Mouse (Mus musculus) bone marrow macrophage, adult 2 months (primary cell): ENCODE results near the gene Olfr695.

Source experiments
- CTCF ChIP-seq: IDR thresholded peaks from 2 replicates; pipeline ENCODE4 v1.5.1; 2012; ENCODE audit warnings: low read depth, mild to moderate bottlenecking, low read length, moderate library complexity
- POLR2A ChIP-seq: IDR thresholded peaks from 2 replicates; pipeline ENCODE4 v1.6.1; 2012; ENCODE audit warnings: mild to moderate bottlenecking, low read depth, low read length, borderline replicate concordance

DNA sequence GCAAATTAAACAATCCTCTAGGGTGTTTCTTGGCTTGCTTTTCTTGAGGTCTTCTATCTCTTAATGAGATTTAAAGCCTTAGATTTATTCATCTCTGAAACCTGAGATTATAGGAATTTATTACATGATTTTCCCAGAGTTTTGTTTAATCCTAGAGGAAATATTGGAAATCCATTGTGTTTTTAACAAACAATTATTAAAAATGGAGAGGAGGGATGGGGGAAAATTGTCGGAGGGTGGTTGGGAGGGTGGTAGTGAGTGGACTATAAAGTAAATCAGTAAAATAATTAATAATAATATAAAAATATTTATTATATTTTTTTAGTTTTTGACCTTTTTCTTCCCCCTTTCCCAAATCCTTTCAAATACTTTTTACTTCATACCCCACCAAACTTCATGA, 24.5 kb downstream of the Olfr695 start, which contains the start of gene Olfr694:
- TF ChIP-seq POLR2A (no peak), CTCF (no peak)
